Mouse (Mus musculus) heart, adult 18-20 months (tissue): ENCODE measurements around the gene Dnah5. TPM values are rescaled to one million over a fixed set of nuclear protein-coding genes. Genes with fewer than 3 reads are reported as not detected.

ENCODE experiments used
- DNase-seq, 2 experiments: peaks; one replicate each; pipeline ENCODE4 v3.0.0; 2021 to 2022; ENCODE audit warnings: mixed read lengths in 1 of 2
- long read RNA-seq, 2 experiments: library from polyadenylated mRNA; stranded (forward); transcript quantifications; one replicate each; pipeline ENCODE4 v2.0.0; 2021
- total RNA-seq, 2 experiments: library from RNA; stranded (reverse); gene quantifications; 2 replicates each; pipeline ENCODE4 v1.2.3; 2021

Gene Dnah5
- under 1 TPM; 0.02 to 0.62 TPM for total RNA-seq
- long read RNA-seq, experiment 1: 0 reads
- long read RNA-seq, experiment 2: 0 reads

DNA sequence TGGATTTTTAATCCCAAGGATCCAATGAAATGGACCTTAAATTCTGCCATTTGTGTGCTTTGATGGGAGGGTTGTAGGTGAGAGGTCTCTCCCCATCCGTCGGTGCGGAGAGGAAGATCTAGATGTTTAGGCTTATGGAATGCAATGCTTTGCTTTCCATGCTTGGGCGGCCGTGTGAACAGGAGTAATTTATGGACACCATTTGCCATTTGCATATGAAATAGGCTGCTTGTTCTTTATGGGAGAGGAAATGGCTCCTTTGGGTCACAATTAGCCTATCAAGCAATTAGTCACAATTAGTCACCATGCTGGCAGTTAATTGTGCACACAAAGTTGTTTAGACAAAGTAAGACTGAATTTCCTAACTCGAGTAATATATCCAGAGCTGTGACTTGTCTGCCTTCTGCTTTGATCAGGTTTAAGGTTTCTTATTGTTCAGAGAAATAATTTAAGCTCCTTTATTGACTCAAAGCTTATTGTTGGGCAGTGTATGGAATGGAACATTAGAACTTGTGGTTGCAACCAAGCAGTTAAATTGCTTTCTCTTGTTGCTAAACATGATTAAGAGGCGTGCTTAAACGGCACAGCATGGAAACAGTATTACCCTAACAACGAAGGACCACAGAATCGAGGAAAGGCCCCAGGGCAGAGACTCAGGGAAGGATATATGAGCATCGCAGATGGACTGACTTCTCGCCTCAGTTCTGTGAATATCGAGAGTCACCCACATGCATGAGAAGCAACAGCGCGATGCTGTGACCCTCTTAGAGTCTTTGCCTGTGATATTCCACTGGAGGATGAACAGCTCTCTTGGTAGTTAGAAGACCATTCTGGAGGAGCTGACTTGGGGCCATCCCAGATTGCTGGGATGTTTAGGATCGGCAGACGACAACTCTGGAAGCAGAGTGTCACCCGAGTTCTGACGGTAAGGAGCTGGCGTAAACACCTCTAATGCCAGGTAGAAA is at the start of gene Dnah5:
Gene Dnah5 (plus strand): TSS at position 642 of the 965 bp plus-strand sequence.
- DNase-seq: no peak

DNA sequence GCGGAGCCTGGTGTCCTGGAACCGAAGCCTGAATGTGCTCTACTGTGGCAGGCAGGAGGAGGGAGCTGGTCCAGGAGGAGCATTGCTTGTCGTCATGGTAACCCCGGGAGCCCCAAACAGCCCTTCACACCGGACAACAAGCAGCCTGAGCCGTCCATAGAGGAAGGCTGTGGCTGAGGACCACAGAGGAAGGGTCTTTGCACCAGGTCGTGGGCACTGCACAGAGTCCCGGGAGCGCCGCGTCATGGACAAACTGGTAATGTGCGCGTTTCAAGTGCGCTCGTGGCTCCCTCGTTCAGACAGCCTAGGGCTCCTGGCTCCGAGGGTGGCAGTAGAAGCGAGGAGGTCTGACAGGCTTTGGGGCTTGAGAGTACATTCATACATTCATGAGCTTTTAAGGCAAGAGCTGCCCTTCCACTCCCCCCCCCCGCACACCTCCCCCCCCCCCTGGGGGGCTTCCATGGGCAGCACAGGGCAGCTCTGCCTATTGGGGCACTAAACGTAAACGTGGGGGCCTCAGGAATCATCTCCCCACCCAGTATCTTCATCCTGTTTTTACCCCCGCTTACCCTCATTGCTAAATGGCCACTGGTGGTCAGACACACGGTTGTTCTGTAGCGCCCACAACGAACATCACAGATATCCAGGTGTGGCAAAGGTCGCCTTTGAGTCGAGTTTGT is 48.6 kb upstream of the Dnah5 start:
- peak in 1 of 2 experiments; percentile 19 for DNase-seq

DNA sequence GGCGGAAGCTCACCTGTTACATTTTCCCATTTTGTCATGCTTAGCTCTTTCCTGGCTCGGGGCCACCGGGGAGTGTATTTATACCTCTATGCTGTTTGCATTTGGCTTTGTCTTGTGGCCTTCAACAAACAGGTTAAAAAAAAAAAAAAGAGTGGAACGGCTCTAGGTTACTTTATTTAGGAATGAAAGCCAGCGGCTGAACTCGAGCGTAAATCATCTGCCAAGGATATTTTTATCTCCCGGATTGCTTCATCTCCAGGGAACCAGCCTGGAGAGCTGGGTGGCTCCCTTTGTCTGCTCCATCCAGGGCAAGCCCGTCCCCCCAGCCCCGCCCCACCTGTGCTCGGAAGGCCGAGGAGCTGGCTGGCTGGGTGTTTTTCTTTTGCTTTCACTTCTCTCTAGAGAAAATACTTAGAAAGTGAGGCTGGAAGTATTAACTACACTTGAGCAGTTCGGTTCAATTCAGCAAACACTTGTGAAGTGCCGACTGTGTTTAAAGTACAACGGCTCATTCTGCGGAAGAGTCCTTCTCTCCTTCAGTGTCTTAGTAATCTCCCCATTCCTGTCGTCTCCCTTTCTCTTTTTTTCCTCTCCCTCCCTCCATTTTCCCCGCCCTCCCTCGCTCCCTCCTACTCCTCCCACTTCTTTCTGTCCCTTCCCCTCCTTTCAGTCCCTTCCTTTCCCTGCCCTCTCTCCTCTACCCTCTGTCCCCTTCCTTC is 44.6 kb upstream of the Dnah5 start:
- peak; percentile 85 to 88 for DNase-seq

DNA sequence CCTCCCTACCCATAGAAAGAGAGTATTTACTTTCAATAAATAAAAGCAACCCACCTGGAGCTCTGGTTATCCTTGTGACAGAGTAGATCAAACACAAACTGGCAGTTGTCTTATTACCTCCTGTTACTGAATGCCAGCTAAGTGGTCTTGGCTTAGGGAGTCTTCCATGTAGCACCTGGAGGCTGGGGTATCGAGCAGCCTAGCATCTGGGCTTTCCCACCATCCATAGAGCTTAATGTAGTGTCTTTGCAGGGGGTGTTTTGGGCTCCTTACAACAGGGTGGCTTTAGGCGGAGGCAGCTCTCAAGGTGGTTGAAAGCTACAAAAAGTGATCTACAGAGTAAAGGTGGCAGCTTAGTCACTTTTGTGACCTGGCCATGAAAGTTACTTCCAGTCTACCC is 41.3 kb upstream of the Dnah5 start:
- DNase-seq: no peak

DNA sequence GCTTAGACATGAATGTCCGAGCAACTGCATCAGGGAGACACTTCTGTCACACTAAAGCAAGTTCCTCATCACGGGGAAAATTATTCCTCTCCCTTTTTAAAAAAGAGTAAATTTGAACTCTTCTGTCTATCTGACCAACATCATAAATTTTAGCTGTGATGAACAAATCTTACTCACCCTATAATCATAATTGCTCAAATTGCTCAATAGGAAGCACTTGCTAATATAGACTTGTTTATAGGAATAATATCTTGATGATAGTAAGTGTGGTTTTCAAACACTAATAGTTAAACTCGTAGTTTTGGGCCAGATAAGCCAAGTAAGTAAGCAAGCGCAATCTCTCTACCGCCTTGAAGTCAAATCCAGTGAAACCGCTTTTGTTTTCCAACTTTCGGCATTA is 38.3 kb upstream of the Dnah5 start:
- DNase-seq: no peak

DNA sequence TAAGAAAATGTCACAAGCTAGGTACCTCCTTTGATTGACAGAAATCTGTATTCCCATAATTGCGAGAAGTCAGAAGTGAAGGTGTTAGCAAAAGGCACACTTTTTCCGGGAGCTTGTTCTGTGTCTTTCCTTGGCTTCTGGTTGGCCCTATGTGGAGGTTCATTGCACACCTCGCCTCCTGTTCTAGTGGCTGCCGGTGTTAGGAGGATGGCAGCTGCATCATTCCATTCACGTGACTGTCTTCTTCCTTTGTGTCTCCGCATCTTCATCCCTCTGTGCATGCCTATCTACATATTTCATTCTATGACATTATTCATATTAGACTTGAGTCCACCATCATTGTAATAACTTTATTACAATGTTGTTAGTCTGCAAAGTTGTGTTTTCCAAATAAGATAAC is 37.5 kb upstream of the Dnah5 start:
- no peak for DNase-seq

DNA sequence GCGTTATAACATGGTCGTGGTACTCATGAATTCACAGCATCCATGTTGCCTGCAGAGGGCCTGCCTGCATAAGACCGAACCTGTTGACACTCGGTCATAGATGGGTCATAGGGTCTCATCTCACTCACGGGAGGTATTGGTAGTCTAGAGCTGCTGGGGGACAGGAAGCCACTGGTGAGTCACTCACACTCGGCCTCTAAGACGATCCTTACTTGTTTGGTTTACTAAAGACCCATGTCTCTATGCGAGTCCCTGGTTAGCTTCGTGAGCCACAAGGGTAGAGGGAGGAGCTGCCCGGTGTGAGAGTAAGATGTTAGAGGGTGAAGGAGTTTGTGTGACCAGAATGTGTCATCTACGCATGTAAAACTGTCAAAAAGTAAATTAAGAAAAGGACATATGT is 24.6 kb upstream of the Dnah5 start:
- no peak for DNase-seq

DNA sequence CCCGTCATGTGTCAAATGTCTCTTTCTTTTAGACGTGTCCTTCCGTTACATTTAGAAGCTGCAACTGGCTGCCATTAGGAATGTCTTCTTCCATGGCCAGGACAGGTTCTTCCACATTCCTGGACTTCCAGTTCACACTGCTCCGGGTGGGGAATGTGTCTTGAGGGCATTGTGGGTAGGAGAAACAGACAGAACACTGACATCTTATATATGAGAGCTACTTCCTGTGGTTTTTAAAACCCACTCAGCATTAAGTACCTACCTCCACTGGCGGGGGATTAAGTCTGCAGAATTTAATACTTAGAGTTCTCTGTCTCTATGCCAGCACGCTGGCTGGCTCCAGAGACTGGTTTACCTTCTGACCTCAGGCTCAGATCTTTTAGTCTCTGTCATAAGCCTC is 24.0 kb upstream of the Dnah5 start:
- no peak for DNase-seq

DNA sequence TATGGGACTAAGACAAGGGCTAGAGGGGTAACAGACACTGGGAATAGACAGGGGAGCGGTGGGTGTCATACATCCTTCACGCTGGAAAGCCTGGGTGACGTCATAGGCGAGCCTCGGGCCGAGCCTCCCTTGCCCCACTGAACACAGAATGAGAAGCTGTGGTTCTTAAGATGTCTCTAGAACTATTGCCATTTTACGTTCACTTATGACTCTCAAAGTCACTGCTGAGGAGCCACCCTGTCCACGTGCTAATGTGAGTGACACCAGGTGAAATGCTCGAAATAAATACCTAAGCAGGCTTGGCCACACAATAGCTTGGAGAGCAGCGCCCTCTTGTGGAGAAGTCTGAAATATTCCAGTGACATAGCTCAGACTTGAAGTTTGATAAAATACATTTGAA is 21.7 kb upstream of the Dnah5 start:
- DNase-seq: peak; percentile 60 to 89

DNA sequence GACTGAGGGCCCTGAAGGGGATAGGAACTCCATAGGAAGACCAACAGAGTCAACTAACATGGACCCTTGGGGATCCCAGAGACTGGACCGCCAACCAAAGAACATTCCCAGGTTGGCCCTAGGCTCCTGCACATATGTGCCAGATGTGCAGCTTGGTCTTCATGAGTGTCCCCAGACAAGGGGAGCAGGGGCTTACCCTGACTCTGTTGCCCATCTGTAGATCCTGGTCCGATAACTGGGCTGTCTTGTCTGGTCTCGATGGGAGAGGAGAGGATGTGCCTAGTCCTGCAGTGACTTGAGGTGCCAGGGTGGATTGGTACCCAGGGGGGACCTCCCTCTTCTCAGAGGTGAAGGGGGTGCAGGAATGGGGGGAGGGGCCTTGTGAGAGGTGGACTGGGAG is 21.0 kb upstream of the Dnah5 start:
- no peak for DNase-seq

DNA sequence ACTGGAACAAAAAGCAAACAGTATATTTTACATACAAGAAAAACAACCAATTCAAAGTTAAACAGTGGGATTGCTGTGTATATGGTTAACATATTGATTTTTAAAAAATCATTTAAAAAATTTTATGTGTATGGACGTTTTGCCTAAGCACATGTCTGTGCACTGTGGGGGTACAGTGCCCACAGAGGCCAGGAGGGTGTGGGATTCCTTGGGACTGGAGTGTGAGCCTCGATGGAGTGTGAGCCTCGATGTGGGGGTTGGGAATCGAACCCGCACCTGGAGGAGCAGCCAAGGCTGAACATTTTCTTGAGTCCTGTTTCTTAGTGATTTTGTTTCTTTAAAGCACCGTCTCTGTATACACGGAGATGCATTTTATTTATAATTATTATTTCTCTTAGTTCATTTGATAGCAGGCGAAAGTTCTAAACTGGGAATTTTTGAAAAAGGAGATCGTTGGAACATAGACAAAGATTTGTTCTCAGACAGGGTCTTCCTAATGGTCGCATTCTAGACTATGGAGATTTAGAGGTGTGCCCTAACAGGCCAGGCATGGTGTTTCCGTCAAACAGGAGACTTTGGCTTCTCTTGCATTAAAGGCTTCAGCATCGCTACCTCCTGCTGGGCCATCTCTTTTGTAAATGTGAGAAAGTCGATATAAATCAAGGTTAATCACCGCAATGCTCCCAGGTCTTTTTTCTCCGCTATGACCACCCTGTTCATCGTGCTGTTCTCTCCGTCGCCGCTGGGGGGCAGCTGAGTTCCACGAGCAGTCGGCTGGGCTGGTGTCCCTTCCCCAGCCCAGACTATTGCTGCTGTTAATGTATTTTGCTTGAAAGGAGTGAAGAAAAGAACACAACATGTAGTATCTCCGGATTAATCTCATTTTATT is 15.8 kb upstream of the Dnah5 start:
- DNase-seq: peak; percentile 43 to 85

DNA sequence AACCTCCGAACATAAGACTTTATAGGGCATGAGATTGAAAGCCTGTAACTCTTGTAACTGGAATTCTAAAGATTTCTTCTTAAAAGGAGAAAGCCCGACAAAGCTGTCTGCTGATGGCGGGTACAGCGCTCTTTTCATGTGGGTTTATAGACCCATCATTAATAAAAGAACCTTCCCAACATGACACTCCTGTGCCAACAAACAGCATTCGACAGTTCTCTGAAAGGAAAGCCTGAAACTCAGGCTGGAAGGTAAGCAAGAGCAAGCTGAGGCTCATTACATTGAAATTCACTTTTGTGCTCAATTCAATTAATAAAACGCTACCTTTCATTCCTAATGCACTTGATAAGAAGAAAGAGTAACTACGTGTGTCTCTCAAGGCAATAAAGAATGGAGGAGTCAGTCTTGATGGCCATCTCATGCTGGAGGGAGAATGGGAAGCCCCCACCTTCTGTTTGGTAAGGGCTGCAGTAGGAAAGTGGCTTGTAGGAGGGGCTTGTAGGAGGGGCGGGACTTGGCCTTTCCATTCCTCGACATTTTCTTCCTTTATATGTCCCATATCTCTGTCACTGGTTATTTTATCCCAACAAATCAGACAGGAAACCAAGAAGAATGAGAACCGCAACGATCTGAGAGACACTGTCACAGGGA is 15.1 kb upstream of the Dnah5 start:
- DNase-seq: no peak

DNA sequence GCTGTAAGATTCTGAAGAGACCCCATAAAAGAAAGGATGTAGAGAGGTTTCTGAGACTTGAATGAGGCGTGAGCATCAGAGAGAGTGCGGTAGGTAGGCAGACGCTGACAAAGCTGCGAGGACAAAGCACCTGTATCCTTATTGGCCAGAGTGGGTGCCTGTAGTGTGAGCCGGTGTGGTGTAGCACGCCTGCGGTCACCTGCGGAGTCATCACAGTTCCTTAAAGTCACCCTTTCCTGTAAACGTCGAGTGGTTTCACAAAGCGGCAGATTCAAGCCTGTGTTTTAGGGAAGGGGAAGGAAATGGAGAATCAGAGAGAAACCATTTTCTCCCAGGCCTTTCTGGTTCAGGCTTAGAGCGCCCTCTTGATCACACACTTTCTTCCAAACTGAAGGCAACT is 13.9 kb upstream of the Dnah5 start:
- peak in 1 of 2 experiments; percentile 5 for DNase-seq

DNA sequence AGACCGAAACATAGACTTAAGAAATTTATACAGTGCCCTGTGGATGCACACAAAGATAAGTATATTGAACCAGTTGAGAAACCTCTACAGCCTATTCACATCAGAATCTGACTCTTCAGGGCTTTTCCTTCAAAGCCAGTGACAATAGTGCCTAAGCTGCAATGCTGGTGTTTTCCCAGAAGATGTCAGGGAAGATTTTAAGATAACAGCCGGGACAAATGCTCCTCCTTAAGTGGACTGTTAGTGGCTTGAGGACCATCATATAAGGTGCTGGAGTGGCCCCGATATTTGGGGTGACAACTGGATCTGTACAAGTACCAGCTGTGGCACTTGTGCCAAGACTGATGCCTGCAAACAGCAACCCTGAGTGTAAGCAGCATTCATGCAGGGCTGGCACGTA is 4.9 kb upstream of the Dnah5 start:
- no peak for DNase-seq

DNA sequence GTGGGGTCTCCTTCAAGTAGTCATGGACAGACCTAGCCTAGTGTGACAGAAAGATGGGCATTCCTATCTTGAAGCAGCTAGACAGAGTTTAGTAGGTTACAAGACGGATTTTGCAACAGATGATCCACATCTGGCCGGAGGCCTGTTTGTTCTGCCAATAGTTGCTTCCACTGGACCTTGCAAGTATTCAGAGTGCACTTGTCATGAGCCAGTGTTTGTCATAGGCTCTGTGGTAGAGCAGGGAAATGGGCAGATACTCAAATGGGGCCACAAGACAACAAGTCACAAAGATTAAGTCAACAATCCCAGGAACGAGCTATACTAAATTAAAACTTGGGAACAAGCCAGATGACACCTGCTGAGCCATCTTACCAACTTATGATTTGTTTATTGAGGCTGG is 1.1 kb downstream of the Dnah5 start:
- DNase-seq: no peak

DNA sequence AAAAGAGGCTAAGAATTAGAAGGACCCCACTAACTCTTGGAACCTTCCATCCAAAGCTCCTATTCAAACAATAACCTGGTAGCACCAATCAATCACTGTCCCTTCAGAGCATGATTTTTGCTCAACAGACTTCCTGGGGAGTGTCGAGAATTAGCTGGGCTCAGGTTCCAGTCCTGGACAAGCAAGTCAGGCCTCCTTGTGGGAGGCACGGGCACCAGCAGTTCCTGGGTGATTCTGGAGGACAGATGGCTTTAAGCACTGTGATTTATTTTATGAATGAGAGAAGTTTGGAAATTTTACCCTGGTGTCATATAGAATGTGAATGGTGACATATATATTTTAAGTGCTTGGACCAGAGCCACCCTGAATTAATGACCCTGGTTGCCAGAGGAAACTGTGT is 4.0 kb downstream of the Dnah5 start:
- no peak for DNase-seq

DNA sequence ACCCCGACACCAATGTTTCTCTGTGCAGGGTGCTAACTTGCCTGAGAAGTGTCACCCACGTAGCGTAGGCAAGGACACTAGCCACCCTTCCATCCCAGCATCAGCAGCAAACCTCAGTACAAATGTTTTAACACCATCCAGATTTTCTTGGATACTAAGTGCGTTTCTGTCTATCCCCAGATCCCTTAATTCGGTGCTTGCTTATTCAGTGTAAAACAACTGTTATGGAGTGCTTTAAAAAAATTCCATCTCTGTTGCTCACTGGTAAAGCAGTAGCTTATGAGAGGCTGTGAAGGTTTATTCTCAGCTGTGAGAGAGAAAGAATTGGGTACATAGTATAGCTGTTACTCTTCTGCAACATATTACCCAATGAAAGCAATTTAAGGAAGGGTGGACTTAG is 9.5 kb downstream of the Dnah5 start:
- DNase-seq: no peak

DNA sequence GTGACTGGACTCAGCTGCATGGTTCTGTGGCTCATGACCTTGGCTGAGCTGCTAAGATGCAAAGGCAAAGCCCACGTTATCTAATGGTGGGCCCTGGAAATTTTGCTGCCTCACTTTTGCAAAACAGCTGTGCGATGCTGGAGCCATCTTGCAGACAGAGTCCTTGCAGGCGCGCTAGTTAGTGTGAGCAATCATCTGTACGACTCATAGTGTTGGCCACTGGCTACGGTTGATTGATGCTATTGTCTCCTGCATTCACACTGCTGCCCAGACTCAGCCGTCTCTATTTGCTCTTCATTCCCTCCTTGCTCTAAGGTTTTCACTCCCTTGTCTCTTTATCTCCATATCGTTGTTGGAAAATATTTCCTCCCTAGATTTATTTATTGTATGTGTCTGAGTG is 12.8 kb downstream of the Dnah5 start:
- DNase-seq: no peak

DNA sequence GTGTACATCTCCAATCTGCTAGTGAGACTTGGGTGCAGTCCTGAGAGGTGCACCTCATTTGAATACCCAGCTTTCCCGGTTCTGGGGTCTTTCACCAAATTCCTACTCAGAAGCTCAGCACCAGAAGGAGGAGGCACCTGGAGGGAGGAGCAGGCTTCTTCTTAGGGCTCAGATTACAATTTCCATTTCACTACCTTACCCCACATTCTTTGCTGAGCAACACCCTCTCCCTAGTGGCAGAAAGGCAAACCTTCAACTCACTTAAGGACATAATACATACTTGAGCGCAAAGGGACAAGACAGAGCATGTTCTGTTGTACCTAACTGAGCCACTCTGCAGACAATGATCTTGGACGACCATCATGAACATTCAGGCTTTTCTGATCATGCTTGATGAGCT is 23.8 kb downstream of the Dnah5 start:
- DNase-seq: no peak

DNA sequence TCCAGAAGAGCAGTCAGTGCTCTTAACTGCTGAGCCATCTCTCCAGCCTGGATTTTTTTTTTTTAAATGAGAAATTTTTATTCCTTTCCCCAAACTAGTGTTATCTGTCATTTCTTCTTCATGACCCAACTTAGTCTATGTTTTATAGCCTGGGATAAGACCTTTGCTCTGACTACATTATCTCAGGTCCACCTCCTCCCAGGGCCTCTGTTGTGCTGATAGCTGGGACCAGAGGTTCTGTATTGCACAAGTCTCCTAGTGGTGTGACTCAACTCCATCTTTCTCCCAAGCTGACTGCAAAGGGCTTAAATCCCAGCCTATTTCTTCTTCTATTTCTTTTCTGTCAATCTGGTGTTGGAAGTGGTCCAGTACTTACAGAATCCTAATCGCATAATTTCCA is 56.7 kb downstream of the Dnah5 start:
- no peak for DNase-seq

DNA sequence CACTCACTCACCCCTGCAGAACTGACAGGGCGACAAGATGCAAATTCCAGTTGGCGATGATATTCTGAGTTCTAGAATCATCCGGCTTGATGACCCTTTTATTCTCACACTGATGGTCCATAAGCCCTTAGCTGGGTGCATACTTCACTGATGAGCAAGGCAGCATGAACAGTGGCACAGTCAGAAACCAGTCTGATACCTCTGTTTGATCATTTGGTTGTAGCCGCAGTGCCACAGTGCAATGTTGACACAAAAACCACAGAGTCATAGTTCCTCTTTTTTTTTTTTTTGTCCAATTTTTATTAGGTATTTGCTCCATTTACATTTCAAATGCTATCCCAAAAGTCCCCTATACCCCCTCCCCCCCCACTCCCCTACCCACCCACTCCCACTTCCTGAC is 95.9 kb downstream of the Dnah5 start:
- DNase-seq: no peak
